Mouse (Mus musculus): ENCODE data around the gene Sh3rf3.

The Sh3rf3 gene

GRCm38 (mm10) chr10:58995132-58995531 is 182.0 kb downstream of the Sh3rf3 start:
- Histone ChIP-seq H3K4me1 (replicated peaks; ENCODE audit: low read depth, low read length) (no peaks in the 10 kb centered on the region), H3K27me3 (ENCODE audit: insufficient read depth, low read length) (no peaks in the 10 kb centered on the region), H3K4me3 (replicated peaks; ENCODE audit: low read length) (no peak overlapping the region), H3K9me3 (ENCODE audit: low read length) (no peaks in the 10 kb centered on the region), H3K36me3 (ENCODE audit: insufficient read depth, low read length) (no peaks in the 10 kb centered on the region)
- TF ChIP-seq POU5F1 (IDR thresholded peaks at IDR 0.05; ENCODE audit: borderline replicate concordance, low read length): no peak
- TF ChIP-seq NANOG (IDR thresholded peaks at IDR 0.05; ENCODE audit: borderline replicate concordance, low read length): no peak
- no peak for TF ChIP-seq CTCF (conservative IDR thresholded peaks at IDR 0.05; ENCODE audit: low read length)

- no peaks in the 10 kb centered on the region for H3K4me1 ChIP-seq (replicated peaks; ENCODE audit: low read depth, low read length)
- H3K36me3 ChIP-seq (ENCODE audit: insufficient read depth, low read length): no peaks in the 10 kb centered on the region
- no peaks in the 10 kb centered on the region for H3K27me3 ChIP-seq (ENCODE audit: insufficient read depth, low read length)
- no peak overlapping the region for H3K4me3 ChIP-seq (replicated peaks; ENCODE audit: low read length)
- no peaks in the 10 kb centered on the region for H3K9me3 ChIP-seq (ENCODE audit: low read length)
- TF ChIP-seq CTCF (conservative IDR thresholded peaks at IDR 0.05; ENCODE audit: low read length): no peak
- no peak for TF ChIP-seq NANOG (IDR thresholded peaks at IDR 0.05; ENCODE audit: borderline replicate concordance, low read length)
- TF ChIP-seq POU5F1 (IDR thresholded peaks at IDR 0.05; ENCODE audit: borderline replicate concordance, low read length): no peak
Measured at GRCm38 (mm10) chr10:59002361-59002760, 189.2 kb downstream of the Sh3rf3 start.

- Histone ChIP-seq H3K9me3 (ENCODE audit: low read length) (no peaks in the 10 kb centered on the region), H3K4me3 (replicated peaks; ENCODE audit: low read length) (no peak overlapping the region), H3K27me3 (ENCODE audit: insufficient read depth, low read length) (no peaks in the 10 kb centered on the region; the same call in 1 of the 2 replicates), H3K36me3 (ENCODE audit: insufficient read depth, low read length) (no peaks in the 10 kb centered on the region), H3K4me1 (replicated peaks; ENCODE audit: low read depth, low read length) (no peaks in the 10 kb centered on the region)
- TF ChIP-seq POU5F1 (IDR thresholded peaks at IDR 0.05; ENCODE audit: borderline replicate concordance, low read length): no peak
- no peak for TF ChIP-seq NANOG (IDR thresholded peaks at IDR 0.05; ENCODE audit: borderline replicate concordance, low read length)
Measured at GRCm38 (mm10) chr10:59011415-59011814, 198.3 kb downstream of the Sh3rf3 start.

GRCm38 (mm10) chr10:59013618-59014017 is 200.5 kb downstream of the Sh3rf3 start:
- no peaks in the 10 kb centered on the region for H3K27me3 ChIP-seq (ENCODE audit: insufficient read depth, low read length)
- no peak overlapping the region for H3K4me3 ChIP-seq (replicated peaks; ENCODE audit: low read length)
- no peaks in the 10 kb centered on the region for H3K36me3 ChIP-seq (ENCODE audit: insufficient read depth, low read length)
- H3K4me1 ChIP-seq (replicated peaks; ENCODE audit: low read depth, low read length): no peaks in the 10 kb centered on the region
- TF ChIP-seq CTCF (conservative IDR thresholded peaks at IDR 0.05; ENCODE audit: low read length) (no peak), POU5F1 (IDR thresholded peaks at IDR 0.05; ENCODE audit: borderline replicate concordance, low read length) (no peak), NANOG (IDR thresholded peaks at IDR 0.05; ENCODE audit: borderline replicate concordance, low read length) (no peak)
- H3K9me3 ChIP-seq (ENCODE audit: low read length): no peaks in the 10 kb centered on the region

GRCm38 (mm10) chr10:59019302-59019973 is 206.3 kb downstream of the Sh3rf3 start:
- no peaks in the 10 kb centered on the region for H3K4me1 ChIP-seq (replicated peaks; ENCODE audit: low read depth, low read length)
- no peaks in the 10 kb centered on the region for H3K36me3 ChIP-seq (ENCODE audit: insufficient read depth, low read length)
- H3K4me3 ChIP-seq (replicated peaks; ENCODE audit: low read length): no peak overlapping the region
- H3K9me3 ChIP-seq (ENCODE audit: low read length): no peaks in the 10 kb centered on the region
- H3K27me3 ChIP-seq (ENCODE audit: insufficient read depth, low read length): no peaks in the 10 kb centered on the region
- TF ChIP-seq NANOG (IDR thresholded peaks at IDR 0.05; ENCODE audit: borderline replicate concordance, low read length) (no peak), CTCF (conservative IDR thresholded peaks at IDR 0.05; ENCODE audit: low read length) (no peak), POU5F1 (IDR thresholded peaks at IDR 0.05; ENCODE audit: borderline replicate concordance, low read length) (no peak)

GRCm38 (mm10) chr10:59050434-59050833 is 237.3 kb downstream of the Sh3rf3 start:
- Histone ChIP-seq H3K9me3 (ENCODE audit: low read length) (no peaks in the 10 kb centered on the region), H3K36me3 (ENCODE audit: insufficient read depth, low read length) (no peaks in the 10 kb centered on the region), H3K4me3 (replicated peaks; ENCODE audit: low read length) (no peak overlapping the region), H3K4me1 (replicated peaks; ENCODE audit: low read depth, low read length) (no peaks in the 10 kb centered on the region), H3K27me3 (ENCODE audit: insufficient read depth, low read length) (0 out of 2 replicates have a peak, but pooled peaks cover 4% of the 10 kb centered on the region)
- TF ChIP-seq NANOG (IDR thresholded peaks at IDR 0.05; ENCODE audit: borderline replicate concordance, low read length) (no peak), CTCF (conservative IDR thresholded peaks at IDR 0.05; ENCODE audit: low read length) (no peak), POU5F1 (IDR thresholded peaks at IDR 0.05; ENCODE audit: borderline replicate concordance, low read length) (no peak)

- Histone ChIP-seq H3K36me3 (ENCODE audit: insufficient read depth, low read length) (no peaks in the 10 kb centered on the region), H3K27me3 (ENCODE audit: insufficient read depth, low read length) (0 out of 2 replicates have a peak, but pooled peaks cover 4% of the 10 kb centered on the region), H3K9me3 (ENCODE audit: low read length) (no peaks in the 10 kb centered on the region), H3K4me3 (replicated peaks; ENCODE audit: low read length) (no peak overlapping the region), H3K4me1 (replicated peaks; ENCODE audit: low read depth, low read length) (no peaks in the 10 kb centered on the region; the same call in 1 of the 2 replicates)
- TF ChIP-seq CTCF (conservative IDR thresholded peaks at IDR 0.05; ENCODE audit: low read length) (no peak), POU5F1 (IDR thresholded peaks at IDR 0.05; ENCODE audit: borderline replicate concordance, low read length) (no peak), NANOG (IDR thresholded peaks at IDR 0.05; ENCODE audit: borderline replicate concordance, low read length) (no peak)
Measured at GRCm38 (mm10) chr10:59056294-59056693, 243.1 kb downstream of the Sh3rf3 start.

GRCm38 (mm10) chr10:59066804-59067203 is 253.6 kb downstream of the Sh3rf3 start:
- Histone ChIP-seq H3K4me3 (replicated peaks; ENCODE audit: low read length) (no peak overlapping the region), H3K4me1 (replicated peaks; ENCODE audit: low read depth, low read length) (no peaks in the 10 kb centered on the region), H3K27me3 (ENCODE audit: insufficient read depth, low read length) (no peaks in the 10 kb centered on the region), H3K9me3 (ENCODE audit: low read length) (no peaks in the 10 kb centered on the region), H3K36me3 (ENCODE audit: insufficient read depth, low read length) (no peaks in the 10 kb centered on the region)
- TF ChIP-seq NANOG (IDR thresholded peaks at IDR 0.05; ENCODE audit: borderline replicate concordance, low read length) (no peak), CTCF (conservative IDR thresholded peaks at IDR 0.05; ENCODE audit: low read length) (no peak)

GRCm38 (mm10) chr10:59072827-59073226 is 259.7 kb downstream of the Sh3rf3 start:
- Histone ChIP-seq H3K27me3 (ENCODE audit: insufficient read depth, low read length) (no peaks in the 10 kb centered on the region), H3K4me3 (replicated peaks; ENCODE audit: low read length) (no peak overlapping the region), H3K9me3 (ENCODE audit: low read length) (no peaks in the 10 kb centered on the region), H3K36me3 (ENCODE audit: insufficient read depth, low read length) (no peaks in the 10 kb centered on the region), H3K4me1 (replicated peaks; ENCODE audit: low read depth, low read length) (no peaks in the 10 kb centered on the region)
- TF ChIP-seq CTCF (conservative IDR thresholded peaks at IDR 0.05; ENCODE audit: low read length): no peak
- TF ChIP-seq POU5F1 (IDR thresholded peaks at IDR 0.05; ENCODE audit: borderline replicate concordance, low read length): no peak
- TF ChIP-seq NANOG (IDR thresholded peaks at IDR 0.05; ENCODE audit: borderline replicate concordance, low read length): no peak

Data from E14TG2a.4 (cell line).